Mouse (Mus musculus) myocyte (in vitro differentiated cells): ENCODE results near the gene Thumpd2.

Experiments
- POLR2AphosphoS2 ChIP-seq: IDR thresholded peaks from one replicate; pipeline ENCODE4 v1.6.1; 2011; ENCODE audit warnings: low read depth, control low read depth; ENCODE audit not compliant: insufficient read length
- USF1 ChIP-seq: IDR thresholded peaks from one replicate; pipeline ENCODE4 v1.6.1; 2011; ENCODE audit warnings: low read depth, mild to moderate bottlenecking, control low read depth, moderate library complexity

DNA sequence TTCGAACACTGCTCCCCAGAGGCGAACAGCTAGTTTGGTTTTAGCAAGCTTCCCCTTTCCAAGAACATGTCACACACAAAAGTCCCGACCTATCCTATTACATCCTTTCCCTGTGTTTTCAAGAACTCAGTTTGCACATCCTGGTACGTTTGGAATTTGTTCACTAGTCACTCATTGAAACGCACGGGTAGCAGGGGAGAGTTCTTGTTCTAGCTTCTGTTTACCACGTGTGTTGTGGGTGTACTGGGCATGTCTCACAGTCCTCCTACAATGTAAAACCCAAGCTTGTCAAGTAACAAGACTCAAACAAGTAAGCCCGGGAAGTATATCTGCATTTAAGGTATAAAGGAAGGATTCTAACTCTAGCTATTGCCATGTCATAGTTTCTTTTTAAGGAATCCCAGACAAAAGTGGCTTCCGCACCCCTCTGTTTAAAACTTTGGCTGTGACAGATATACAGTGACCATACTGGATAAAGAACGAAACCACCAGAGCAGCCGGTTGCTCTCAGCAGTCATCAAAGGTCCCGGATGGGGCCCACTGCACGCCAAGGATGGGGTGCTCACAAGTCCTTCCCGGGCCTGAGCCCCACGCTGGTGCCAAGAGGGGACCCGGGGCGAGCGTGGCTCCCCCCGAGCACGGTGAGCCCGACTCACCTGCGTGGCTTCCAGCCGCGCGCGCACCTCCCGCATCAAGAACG lies 453 bp downstream of the Thumpd2 start:
- TF ChIP-seq USF1 (no peak), POLR2AphosphoS2 (no peak)
